Mouse (Mus musculus): Measurements from ENCODE around the gene Tspan1. TPM values are rescaled to one million over a fixed set of nuclear protein-coding genes. Genes with fewer than 3 reads are reported as not detected.

Tspan1 gene
- polyA plus RNA-seq (2014; fragmentation: Nextera tagmentation; extraction: Ambion mirVana): 0.17 TPM in 1 of 2 replicates, not detected in the other

- 30% methylated on average over 7 of the region's 7 CpGs for WGBS
- H3K27ac ChIP-seq (replicated peaks; ENCODE audit: low read depth, low read length): no peak within 1 kb of the TSS
Observed at GRCm38 (mm10) chr4:116167404-116167803, at the start of gene Tspan1. Gene Tspan1, minus strand, starts transcription at chr4:116167601.

GRCm38 (mm10) chr4:116217046-116217445 lies 49.6 kb upstream of the Tspan1 start:
- H3K27ac ChIP-seq (replicated peaks; ENCODE audit: low read depth, low read length): no peak overlapping the region
- WGBS: 65% methylated on average over 2 of the region's 2 CpGs
- DNase-seq (ENCODE audit: low spot score): no peak

More at GRCm38 (mm10) chr4:116167404-116167803, at the start of gene Tspan1:
- no peaks in the 10 kb centered on the region for H3K27me3 ChIP-seq (ENCODE audit: control insufficient read depth, insufficient read depth, low read length)
- no peak within 1 kb of the TSS for H3K4me2 ChIP-seq (ENCODE audit: low read depth, severe bottlenecking)
- peaks cover 12% of the 10 kb centered on the region for H3K4me1 ChIP-seq (ENCODE audit: control insufficient read depth, insufficient read depth, low read length)
- H3K9me3 ChIP-seq (ENCODE audit: control insufficient read depth, low read length): no peaks in the 10 kb centered on the region
- H3K36me3 ChIP-seq (ENCODE audit: control insufficient read depth, insufficient read depth, low read length): no peaks in the 10 kb centered on the region
- DNase-seq (ENCODE audit: low spot score): no peak
- no peak within 1 kb of the TSS for H3K9ac ChIP-seq (ENCODE audit: low read length)
- ATAC-seq (ENCODE audit: insufficient number of reproducible peaks, low FRiP score, low TSS enrichment, low read depth): no peak
- no peak within 1 kb of the TSS for H3K4me3 ChIP-seq (ENCODE audit: low read depth, low read length)

GRCm38 (mm10) chr4:116215895-116216605 lies 48.6 kb upstream of the Tspan1 start:
- DNase-seq (ENCODE audit: low spot score) (no peak), ATAC-seq (ENCODE audit: insufficient number of reproducible peaks, low FRiP score, low TSS enrichment, low read depth) (no peak)

More at GRCm38 (mm10) chr4:116217046-116217445, 49.6 kb upstream of the Tspan1 start:
- H3K36me3 ChIP-seq (ENCODE audit: control insufficient read depth, insufficient read depth, low read length): no peaks in the 10 kb centered on the region
- H3K27me3 ChIP-seq (ENCODE audit: control insufficient read depth, insufficient read depth, low read length): no peaks in the 10 kb centered on the region
- no peaks in the 10 kb centered on the region for H3K9me3 ChIP-seq (ENCODE audit: control insufficient read depth, low read length)
- H3K9ac ChIP-seq (ENCODE audit: low read length): no peak overlapping the region
- H3K4me2 ChIP-seq (ENCODE audit: low read depth, severe bottlenecking): no peak overlapping the region
- ATAC-seq (ENCODE audit: insufficient number of reproducible peaks, low FRiP score, low TSS enrichment, low read depth): no peak
- H3K4me3 ChIP-seq (ENCODE audit: low read depth, low read length): no peak overlapping the region
- no peaks in the 10 kb centered on the region for H3K4me1 ChIP-seq (ENCODE audit: control insufficient read depth, insufficient read depth, low read length)

GRCm38 (mm10) chr4:116208891-116209290 lies 41.5 kb upstream of the Tspan1 start:
- DNase-seq (ENCODE audit: low spot score) (no peak), ATAC-seq (ENCODE audit: insufficient number of reproducible peaks, low FRiP score, low TSS enrichment, low read depth) (no peak)
- no peaks in the 10 kb centered on the region for H3K27me3 ChIP-seq (ENCODE audit: control insufficient read depth, insufficient read depth, low read length)
- no peaks in the 10 kb centered on the region for H3K4me1 ChIP-seq (ENCODE audit: control insufficient read depth, insufficient read depth, low read length)
- H3K36me3 ChIP-seq (ENCODE audit: control insufficient read depth, insufficient read depth, low read length): no peaks in the 10 kb centered on the region
- H3K4me3 ChIP-seq (ENCODE audit: low read depth, low read length): no peak overlapping the region
- WGBS: 90% methylated on average over 1 of the region's 1 CpGs
- no peaks in the 10 kb centered on the region for H3K9me3 ChIP-seq (ENCODE audit: control insufficient read depth, low read length)
- H3K27ac ChIP-seq (replicated peaks; ENCODE audit: low read depth, low read length): no peak overlapping the region
- no peak overlapping the region for H3K9ac ChIP-seq (ENCODE audit: low read length)
- H3K4me2 ChIP-seq (ENCODE audit: low read depth, severe bottlenecking): no peak overlapping the region

More at GRCm38 (mm10) chr4:116215895-116216605, 48.6 kb upstream of the Tspan1 start:
- H3K4me3 ChIP-seq (ENCODE audit: low read depth, low read length): no peak overlapping the region
- H3K27me3 ChIP-seq (ENCODE audit: control insufficient read depth, insufficient read depth, low read length): no peaks in the 10 kb centered on the region
- H3K4me1 ChIP-seq (ENCODE audit: control insufficient read depth, insufficient read depth, low read length): no peaks in the 10 kb centered on the region
- WGBS: 92% methylated on average over 2 of the region's 2 CpGs
- no peak overlapping the region for H3K9ac ChIP-seq (ENCODE audit: low read length)
- no peaks in the 10 kb centered on the region for H3K9me3 ChIP-seq (ENCODE audit: control insufficient read depth, low read length)
- H3K27ac ChIP-seq (replicated peaks; ENCODE audit: low read depth, low read length): no peak overlapping the region
- H3K4me2 ChIP-seq (ENCODE audit: low read depth, severe bottlenecking): no peak overlapping the region
- H3K36me3 ChIP-seq (ENCODE audit: control insufficient read depth, insufficient read depth, low read length): no peaks in the 10 kb centered on the region

- ATAC-seq (ENCODE audit: insufficient number of reproducible peaks, low FRiP score, low TSS enrichment, low read depth) (no peak), DNase-seq (ENCODE audit: low spot score) (no peak)
- Histone ChIP-seq H3K27ac (replicated peaks; ENCODE audit: low read depth, low read length) (no peak overlapping the region), H3K9ac (ENCODE audit: low read length) (no peak overlapping the region), H3K4me3 (ENCODE audit: low read depth, low read length) (no peak overlapping the region), H3K4me1 (ENCODE audit: control insufficient read depth, insufficient read depth, low read length) (no peaks in the 10 kb centered on the region), H3K4me2 (ENCODE audit: low read depth, severe bottlenecking) (no peak overlapping the region), H3K9me3 (ENCODE audit: control insufficient read depth, low read length) (no peaks in the 10 kb centered on the region), H3K27me3 (ENCODE audit: control insufficient read depth, insufficient read depth, low read length) (no peaks in the 10 kb centered on the region), H3K36me3 (ENCODE audit: control insufficient read depth, insufficient read depth, low read length) (no peaks in the 10 kb centered on the region)
- WGBS: 72% methylated on average over 4 of the region's 4 CpGs
Observed at GRCm38 (mm10) chr4:116206531-116206930, 39.1 kb upstream of the Tspan1 start.

GRCm38 (mm10) chr4:116204422-116204821 lies 37.0 kb upstream of the Tspan1 start:
- no peak overlapping the region for H3K9ac ChIP-seq (ENCODE audit: low read length)
- no peaks in the 10 kb centered on the region for H3K36me3 ChIP-seq (ENCODE audit: control insufficient read depth, insufficient read depth, low read length)
- WGBS: 65% methylated on average over 3 of the region's 3 CpGs
- H3K27ac ChIP-seq (replicated peaks; ENCODE audit: low read depth, low read length): no peak overlapping the region
- H3K4me2 ChIP-seq (ENCODE audit: low read depth, severe bottlenecking): no peak overlapping the region
- no peaks in the 10 kb centered on the region for H3K27me3 ChIP-seq (ENCODE audit: control insufficient read depth, insufficient read depth, low read length)
- DNase-seq (ENCODE audit: low spot score): no peak
- no peaks in the 10 kb centered on the region for H3K9me3 ChIP-seq (ENCODE audit: control insufficient read depth, low read length)
- H3K4me1 ChIP-seq (ENCODE audit: control insufficient read depth, insufficient read depth, low read length): no peaks in the 10 kb centered on the region
- no peak for ATAC-seq (ENCODE audit: insufficient number of reproducible peaks, low FRiP score, low TSS enrichment, low read depth)
- no peak overlapping the region for H3K4me3 ChIP-seq (ENCODE audit: low read depth, low read length)

GRCm38 (mm10) chr4:116198422-116198821 lies 31.0 kb upstream of the Tspan1 start:
- Histone ChIP-seq H3K4me1 (ENCODE audit: control insufficient read depth, insufficient read depth, low read length) (no peaks in the 10 kb centered on the region), H3K9me3 (ENCODE audit: control insufficient read depth, low read length) (no peaks in the 10 kb centered on the region), H3K36me3 (ENCODE audit: control insufficient read depth, insufficient read depth, low read length) (no peaks in the 10 kb centered on the region), H3K4me3 (ENCODE audit: low read depth, low read length) (no peak overlapping the region), H3K27me3 (ENCODE audit: control insufficient read depth, insufficient read depth, low read length) (no peaks in the 10 kb centered on the region), H3K9ac (ENCODE audit: low read length) (no peak overlapping the region), H3K27ac (replicated peaks; ENCODE audit: low read depth, low read length) (no peak overlapping the region), H3K4me2 (ENCODE audit: low read depth, severe bottlenecking) (no peak overlapping the region)
- 72% methylated on average over 2 of the region's 2 CpGs for WGBS
- ATAC-seq (ENCODE audit: insufficient number of reproducible peaks, low FRiP score, low TSS enrichment, low read depth): no peak
- DNase-seq (ENCODE audit: low spot score): no peak

- WGBS: 71% methylated on average over 9 of the region's 9 CpGs
- H3K9me3 ChIP-seq (ENCODE audit: control insufficient read depth, low read length): no peaks in the 10 kb centered on the region
- no peak overlapping the region for H3K9ac ChIP-seq (ENCODE audit: low read length)
- no peak overlapping the region for H3K4me2 ChIP-seq (ENCODE audit: low read depth, severe bottlenecking)
- no peaks in the 10 kb centered on the region for H3K27me3 ChIP-seq (ENCODE audit: control insufficient read depth, insufficient read depth, low read length)
- ATAC-seq (ENCODE audit: insufficient number of reproducible peaks, low FRiP score, low TSS enrichment, low read depth) (no peak), DNase-seq (ENCODE audit: low spot score) (no peak)
- no peaks in the 10 kb centered on the region for H3K4me1 ChIP-seq (ENCODE audit: control insufficient read depth, insufficient read depth, low read length)
- no peaks in the 10 kb centered on the region for H3K36me3 ChIP-seq (ENCODE audit: control insufficient read depth, insufficient read depth, low read length)
- no peak overlapping the region for H3K4me3 ChIP-seq (ENCODE audit: low read depth, low read length)
- H3K27ac ChIP-seq (replicated peaks; ENCODE audit: low read depth, low read length): no peak overlapping the region
Observed at GRCm38 (mm10) chr4:116193583-116194383, 26.4 kb upstream of the Tspan1 start.
